Mouse (Mus musculus): ENCODE results near the gene Fthl17d.
"Not testable (repeated sequence)": the region's sequence is repeated elsewhere in the genome, so short reads cannot be mapped to it uniquely, and the experiment has no call there.

The Fthl17d gene

DNA sequence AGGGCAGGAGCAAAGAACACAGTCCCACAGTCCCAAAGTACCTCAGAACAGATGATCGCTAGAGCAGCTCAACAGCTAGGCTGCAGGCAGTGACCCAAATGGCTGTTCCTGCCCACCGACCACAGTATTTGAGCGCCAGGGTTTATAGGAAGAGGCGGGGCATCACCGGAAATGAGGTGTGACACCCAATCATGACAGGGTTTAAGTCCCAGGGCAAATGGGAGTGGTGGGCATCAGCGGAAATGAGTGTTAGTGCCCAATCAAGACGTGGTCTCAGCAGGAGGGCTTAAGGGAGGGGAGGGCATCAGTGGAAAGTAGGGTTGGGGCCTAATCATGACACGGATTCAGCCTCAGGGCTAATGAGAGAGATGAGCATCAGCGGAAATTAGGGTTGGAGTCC is at the start of gene Fthl17d:
TSS of gene Fthl17d (minus strand) at position 101 of the 400 bp plus-strand sequence.
- not testable (repeated sequence) for DNase-seq

- DNase-seq = not testable (repeated sequence)
Measured at GRCm38 (mm10) chrX:9033193-9033592, 46.6 kb upstream of the Fthl17d start, which contains the start of gene Fthl17e. Fthl17e (plus strand) TSS chrX:9033493.

DNA sequence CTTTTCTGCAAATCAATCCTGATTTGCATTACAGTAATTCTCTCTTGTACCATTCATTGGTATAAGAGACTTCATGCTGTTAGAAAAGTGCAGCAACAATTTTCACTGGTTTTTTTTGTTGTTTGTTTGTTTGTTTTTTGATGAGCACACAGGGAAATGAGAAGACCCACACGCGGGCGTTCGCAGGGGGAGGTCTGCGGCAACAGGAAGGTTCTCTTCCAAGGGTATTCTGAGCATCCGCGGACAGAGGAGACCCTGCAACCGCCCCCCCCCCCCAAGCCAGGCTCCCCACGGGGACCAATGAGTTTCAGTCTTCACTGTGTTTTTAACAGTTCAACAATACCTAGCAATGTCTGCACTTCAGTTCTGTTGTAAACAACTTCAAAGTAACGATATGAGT is 32.9 kb upstream of the Fthl17d start:
- no peak for DNase-seq

DNA sequence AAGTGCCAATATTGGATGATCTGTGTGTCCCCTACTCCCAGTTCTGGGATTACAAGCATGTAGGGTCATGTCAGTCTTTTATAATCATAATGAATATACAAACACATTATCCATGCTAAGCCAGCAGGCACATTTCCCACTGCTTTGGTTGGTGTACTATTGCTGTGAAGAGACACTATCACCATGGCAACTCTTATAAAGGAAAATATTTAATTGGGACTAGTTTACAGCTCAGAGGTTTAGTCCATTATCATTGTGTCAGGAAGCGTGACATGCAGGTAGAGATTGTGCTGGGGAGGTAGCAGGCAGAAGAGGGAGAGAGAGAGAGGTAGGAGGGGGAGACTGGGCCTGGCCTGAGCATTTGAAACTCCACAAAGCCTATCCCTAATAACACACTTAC is 29.5 kb upstream of the Fthl17d start:
- no peak for DNase-seq

GRCm38 (mm10) chrX:8976459-8976858 is 10.1 kb downstream of the Fthl17d start, which contains the start of gene Fthl17c:
Fthl17c (minus strand) TSS chrX:8976559.
- not testable (repeated sequence) for DNase-seq

DNA sequence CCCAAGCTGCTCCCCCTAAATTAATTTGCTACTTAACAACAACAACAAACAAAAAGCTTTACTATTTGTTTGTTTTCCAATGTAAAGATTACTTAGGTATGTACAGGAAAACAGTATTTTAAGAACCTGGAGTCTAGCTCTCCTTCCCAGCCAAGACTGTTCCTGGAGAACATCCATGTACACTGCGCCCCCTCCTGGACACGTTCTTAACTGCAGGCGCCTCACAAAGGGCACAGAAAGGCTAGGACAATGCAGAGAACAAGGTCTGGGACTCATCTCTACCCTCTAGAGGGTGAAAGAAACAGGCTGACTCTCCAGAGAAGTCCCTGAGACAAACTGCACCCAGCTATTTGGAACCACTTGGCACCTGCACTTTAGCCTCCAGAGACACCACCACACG is 21.9 kb downstream of the Fthl17d start:
- DNase-seq = not testable (repeated sequence)

- DNase-seq = not testable (repeated sequence)
Measured at GRCm38 (mm10) chrX:8962875-8963274, 23.7 kb downstream of the Fthl17d start, which contains the start of gene Fthl17b. Fthl17b (minus strand) TSS chrX:8962975.

- DNase-seq = peak; percentile 68
Measured at GRCm38 (mm10) chrX:8948130-8948805, 38.3 kb downstream of the Fthl17d start.

DNA sequence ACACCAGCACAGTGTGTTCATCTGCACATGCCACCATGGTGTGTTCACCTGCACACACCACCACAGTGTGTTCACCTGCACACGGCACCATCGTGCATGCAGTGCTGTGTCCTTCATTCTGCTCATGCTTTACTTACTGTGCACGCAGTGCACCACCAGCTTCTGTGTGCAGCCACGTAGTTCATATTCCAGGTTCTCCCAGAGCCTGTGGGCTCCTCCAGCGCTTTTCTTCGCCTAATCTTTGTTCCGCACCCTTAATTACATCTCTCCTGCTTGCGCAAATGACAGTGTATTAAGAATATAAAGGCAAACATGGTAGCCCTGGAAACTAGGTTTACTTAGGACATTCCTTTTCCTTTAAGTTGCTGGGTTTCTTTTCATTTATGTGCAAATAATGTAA is 42.5 kb downstream of the Fthl17d start:
- no peak for DNase-seq

Measured in liver (tissue).